Mouse (Mus musculus): ENCODE results near the gene Olfm1.
A peak's percentile ranks its signal among the peaks of the same experiment; 100 is the strongest.

- TF ChIP-seq POLR2A (IDR thresholded peaks at IDR 0.05; ENCODE audit: low read depth, low read length): no peak
- TF ChIP-seq CTCF (IDR thresholded peaks at IDR 0.05; ENCODE audit: borderline replicate concordance, insufficient read depth, low read length): peak; percentile 68; the same call in 1 of the 2 replicates
Observed at GRCm38 (mm10) chr2:28278150-28278549, 85.4 kb downstream of the Olfm1 start.

Measured in embryonic fibroblast, embryonic 13.5 days (primary cell).